Mouse (Mus musculus) WW6 (cell line): ENCODE measurements around the gene Zfp189.
A peak's percentile ranks its signal among the peaks of the same experiment; 100 is the strongest.

Source experiments
- DNase-seq: peaks from one replicate; pipeline ENCODE4 v3.0.0-alpha.2; 2013; ENCODE audit warnings: low read depth, low spot score

The Zfp189 gene

DNA sequence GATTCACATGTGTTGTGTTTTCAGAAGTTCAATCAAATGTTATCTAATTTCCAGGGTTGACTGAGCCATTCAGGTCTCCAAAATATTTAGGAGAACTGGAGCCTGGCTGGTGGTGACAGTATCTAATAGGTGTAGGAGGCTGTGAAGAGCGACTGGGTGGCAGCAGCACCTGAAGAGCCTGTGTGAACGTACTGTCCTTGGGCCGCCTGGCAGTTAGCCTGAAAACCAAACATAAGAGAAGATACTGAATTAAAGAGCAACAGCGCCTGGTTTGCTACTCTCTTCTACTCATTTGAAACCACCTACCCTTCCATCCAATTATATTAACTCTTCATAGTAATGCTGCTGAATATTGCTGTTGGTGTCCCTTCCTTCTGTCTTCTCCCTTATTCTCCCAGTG is 15.7 kb downstream of the Zfp189 start:
- DNase-seq = no peak

- DNase-seq = no peak
Measured at GRCm38 (mm10) chr4:49539665-49540064, 18.7 kb downstream of the Zfp189 start.

- DNase-seq = no peak
Measured at GRCm38 (mm10) chr4:49540966-49541365, 20.0 kb downstream of the Zfp189 start.

- no peak for DNase-seq
Measured at GRCm38 (mm10) chr4:49546026-49546425, 25.1 kb downstream of the Zfp189 start.

DNA sequence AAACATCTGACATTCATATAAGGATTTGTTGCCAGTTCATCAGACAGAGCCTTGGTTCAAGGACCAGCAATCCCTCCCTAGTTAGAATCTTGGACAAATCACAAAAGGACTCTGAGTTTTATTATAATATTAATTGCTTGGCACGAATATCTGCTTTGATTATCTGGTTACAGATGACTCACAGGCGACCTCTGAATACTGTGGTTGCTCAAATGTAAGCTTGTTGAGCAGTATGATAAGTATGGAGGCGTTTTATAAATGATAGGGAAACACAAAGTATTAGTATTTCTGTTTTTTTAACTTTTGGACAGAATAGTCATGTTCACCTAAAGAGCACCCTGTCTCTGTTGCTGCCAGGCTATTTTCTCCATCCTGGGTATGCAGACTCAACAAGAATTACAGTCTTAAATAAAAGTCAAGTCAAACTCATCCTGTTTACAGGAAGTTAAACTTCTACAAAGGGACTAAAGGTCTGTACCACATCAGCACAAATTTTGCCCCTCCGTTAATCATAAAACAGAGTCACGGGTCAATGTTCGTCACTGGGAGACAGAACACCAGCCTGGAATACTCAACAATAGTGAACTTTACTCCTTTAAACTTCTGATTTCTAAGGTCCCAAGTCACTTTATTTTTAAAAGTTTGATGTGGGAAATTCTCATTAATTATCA is 26.0 kb downstream of the Zfp189 start:
- DNase-seq = no peak

GRCm38 (mm10) chr4:49547544-49548219 is 26.7 kb downstream of the Zfp189 start:
- DNase-seq = no peak

- no peak for DNase-seq
Measured at GRCm38 (mm10) chr4:49549383-49549782, 28.4 kb downstream of the Zfp189 start, which contains the start of gene Aldob. Gene Aldob (minus strand): TSS chr4:49549546.

DNA sequence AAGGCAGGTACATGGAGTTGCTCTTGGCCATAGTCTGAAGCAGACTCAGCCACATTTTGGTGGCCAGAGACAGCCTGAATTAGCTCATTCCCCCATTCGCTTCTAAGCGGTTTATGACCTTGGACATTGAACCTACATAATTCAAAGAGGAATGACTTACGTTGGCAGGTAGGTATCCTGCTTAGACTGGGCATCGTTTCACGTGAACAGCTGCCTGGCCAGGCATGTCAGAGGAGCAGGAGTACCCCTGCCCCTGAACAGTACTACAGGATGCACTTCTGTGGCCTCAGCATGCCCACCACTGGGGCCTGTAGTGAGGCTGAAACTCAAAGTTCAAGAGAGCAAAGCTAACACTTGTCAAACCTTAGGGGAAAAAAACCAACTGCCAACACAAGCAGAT is 32.4 kb downstream of the Zfp189 start:
- DNase-seq = no peak

DNA sequence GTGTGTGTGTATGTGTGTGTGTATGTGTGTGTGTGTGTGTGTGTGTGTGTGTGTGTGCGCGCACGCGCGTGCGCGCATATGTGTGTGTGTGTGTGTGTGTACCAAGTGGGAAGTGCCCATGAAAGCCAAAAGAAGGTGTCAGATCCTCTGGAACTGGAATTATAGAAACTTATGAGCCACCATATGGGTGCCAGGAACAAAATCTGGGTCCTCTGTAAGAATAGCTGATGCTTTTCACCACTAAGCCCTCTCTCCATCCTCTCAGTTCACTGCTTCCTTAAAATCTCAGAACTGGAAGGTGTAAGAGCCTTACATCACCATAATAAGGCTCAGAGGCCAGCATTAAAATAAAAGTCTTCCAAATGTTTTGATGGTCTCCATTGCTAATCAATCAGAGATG is 36.4 kb downstream of the Zfp189 start:
- no peak for DNase-seq

DNA sequence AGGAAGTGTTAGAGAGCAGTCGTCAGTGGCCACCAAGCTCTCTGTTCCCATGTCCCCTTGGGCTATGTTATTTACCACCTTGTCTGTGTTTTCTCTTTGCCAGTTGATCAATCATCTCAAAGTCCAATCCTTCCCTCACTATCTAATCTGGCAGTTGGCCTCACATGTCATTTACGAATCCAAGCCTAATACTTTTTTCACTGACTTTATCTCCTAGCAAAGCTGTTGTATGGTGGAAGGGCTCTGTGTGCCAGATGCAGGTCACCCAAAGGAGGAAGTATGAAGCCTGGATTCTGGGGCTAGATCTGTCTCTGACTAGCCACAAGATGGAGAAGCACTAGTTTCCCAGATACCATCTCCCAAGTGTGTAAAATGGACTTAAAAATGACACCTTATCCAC is 37.2 kb downstream of the Zfp189 start:
- DNase-seq = no peak

DNA sequence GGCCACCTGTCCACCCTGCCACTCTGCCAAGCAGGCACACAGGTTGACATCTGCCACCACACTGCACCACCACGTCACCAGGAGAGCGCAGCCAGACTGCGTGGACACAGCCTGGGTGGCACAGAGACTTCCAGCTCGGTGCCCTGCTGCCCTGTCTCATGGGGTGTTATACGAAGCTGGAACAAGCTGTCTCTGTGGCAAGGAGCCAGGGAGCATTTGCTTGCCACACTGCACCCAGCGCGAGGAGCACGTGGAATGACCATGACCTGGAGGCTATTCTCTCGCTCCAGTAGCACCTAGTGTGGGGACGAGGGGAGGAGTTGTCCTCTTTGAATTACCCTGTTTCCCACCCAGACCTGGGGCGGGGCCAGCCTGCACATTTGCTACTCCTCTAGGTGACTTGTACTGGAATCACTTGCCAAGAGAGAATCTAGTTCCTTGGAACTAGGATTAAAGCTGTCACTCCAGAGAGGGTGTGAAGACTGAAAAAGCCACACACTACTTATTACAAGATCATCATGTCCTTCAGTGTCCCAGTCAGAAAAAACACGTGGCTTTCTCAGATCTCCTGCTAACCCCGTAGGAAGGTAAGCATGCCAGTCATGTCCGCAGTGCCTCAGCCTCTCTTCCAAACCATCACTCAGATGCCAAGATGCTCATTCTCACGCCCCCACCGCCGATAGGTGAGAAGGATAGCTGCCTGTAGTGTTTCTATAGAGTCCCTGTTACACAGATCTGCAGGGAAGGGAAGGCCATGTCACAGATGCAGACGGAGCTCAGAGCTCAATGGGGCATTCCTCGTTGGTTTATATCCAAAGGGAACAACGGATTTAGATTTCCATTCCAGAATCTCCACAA is 39.2 kb downstream of the Zfp189 start:
- no peak for DNase-seq

DNA sequence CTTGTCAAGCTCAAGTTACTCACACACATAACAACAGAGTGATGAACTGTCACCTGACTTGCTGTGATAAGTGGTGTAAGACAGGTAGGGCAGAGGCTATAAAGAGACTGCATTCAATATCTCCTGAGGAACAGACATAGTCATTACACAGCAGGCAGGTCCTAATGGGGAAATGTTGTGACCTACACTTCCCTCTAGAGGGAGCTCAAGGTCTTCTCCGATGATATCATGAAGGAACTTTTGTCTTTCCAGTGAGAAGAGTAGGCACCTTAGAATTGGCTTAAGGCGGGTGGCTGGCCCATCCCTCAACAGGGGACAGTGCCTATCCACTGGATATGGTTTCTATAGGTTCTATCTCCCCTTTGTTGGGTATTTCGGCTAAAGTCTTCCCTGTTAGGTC is 46.6 kb downstream of the Zfp189 start:
- DNase-seq = peak; percentile 22

DNA sequence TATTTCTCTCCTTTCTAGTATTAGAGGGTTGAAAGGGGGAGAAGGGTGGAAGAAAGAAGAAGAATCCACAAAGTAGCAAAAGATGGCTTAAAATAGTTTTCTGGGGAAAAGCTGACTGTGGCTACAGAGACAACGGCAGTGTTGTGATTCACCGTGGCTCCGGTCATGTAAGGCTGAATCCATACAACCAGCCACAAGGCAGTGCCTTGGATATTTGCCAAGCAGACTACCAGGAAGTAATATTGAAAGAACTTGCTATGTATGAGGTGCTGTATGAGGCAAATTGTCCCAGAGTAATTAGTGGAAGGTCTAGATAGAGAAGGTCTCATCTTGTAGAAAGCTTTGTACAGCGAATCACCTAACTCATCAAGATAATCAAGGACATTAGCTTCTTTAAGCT is 51.2 kb downstream of the Zfp189 start:
- DNase-seq = no peak
